Mouse (Mus musculus): ENCODE results near the gene Hist1h2ah. TPM values are rescaled to one million over a fixed set of nuclear protein-coding genes. Genes with fewer than 3 reads are reported as not detected.

The Hist1h2ah gene
- total and polyA plus RNA-seq, 3 experiments, result 2.3 to 628 (median 8.1) TPM

GRCm38 (mm10) chr13:22041651-22042567 lies 6.5 kb upstream of the Hist1h2ah start:
- peak overlapping the region; percentile 35 to 48 (median 36) for H3K4me3 ChIP-seq (replicated peaks in 1 of 3; ENCODE audit: low read depth in 2 of 3, low read length in 2 of 3, poor library complexity in 1 of 3)
- dilution Hi-C loops (cut with MboI; ENCODE audit: extremely low pct_ligation_motif_present, extremely low pct_unique_long_range_greater_than_20kb, low sequenced_read_pairs), result no loop called here
- DNase-seq (ENCODE audit: extremely low read depth), result peak; percentile 79
- H3K36me3 ChIP-seq (replicated peaks in 1 of 2; ENCODE audit: control insufficient read depth in 1 of 2, insufficient read depth in 1 of 2, low read length in 1 of 2), result no peaks in the 10 kb centered on the region
- peak overlapping the region; percentile 41 for H3K4me2 ChIP-seq (ENCODE audit: insufficient read depth, low read depth, poor library complexity, severe bottlenecking)
- no peaks in the 10 kb centered on the region for H3K79me2 ChIP-seq (replicated peaks; ENCODE audit: control insufficient read depth, extremely low read depth, insufficient read depth, poor library complexity, severe bottlenecking)
- H3K9me3 ChIP-seq (replicated peaks; ENCODE audit: low read length), result no peaks in the 10 kb centered on the region
- peaks cover 0 to 36% of the 10 kb centered on the region in 2 experiments; a peak in 2 of 4 replicates for H3K4me1 ChIP-seq (ENCODE audit: control insufficient read depth in 1 of 2, insufficient read depth in 2 of 2)
- no peaks in the 10 kb centered on the region for H3K27me3 ChIP-seq (replicated peaks)
- TF ChIP-seq CHD1 (IDR thresholded peaks at IDR 0.05; ENCODE audit: low read depth, low read length), result peak; percentile 92; the same call in 1 of the 2 replicates
- peak; percentile 78 for TF ChIP-seq POLR2A (IDR thresholded peaks at IDR 0.05; ENCODE audit: low read depth, low read length)
- TF ChIP-seq CHD2 (IDR thresholded peaks at IDR 0.05; ENCODE audit: low read length), result peak; percentile 77; the same call in 1 of the 2 replicates
- peak; percentile 39 for TF ChIP-seq MXI1 (IDR thresholded peaks at IDR 0.05; ENCODE audit: low read depth, low read length)
- TF ChIP-seq USF2 (conservative IDR thresholded peaks at IDR 0.05; ENCODE audit: low read depth, low read length), result no peak
- peak; percentile 89; the same call in 1 of the 2 replicates for TF ChIP-seq RCOR1 (conservative IDR thresholded peaks at IDR 0.05; ENCODE audit: low read depth, low read length)
- TF ChIP-seq JUND (conservative IDR thresholded peaks at IDR 0.05; ENCODE audit: low read depth, low read length), result no peak
- 0 out of 2 replicates have a peak, but pooled peaks have one; percentile 40 for TF ChIP-seq TCF12 (IDR thresholded peaks at IDR 0.05; ENCODE audit: low read depth, low read length)
- no peak for TF ChIP-seq CTCF (conservative IDR thresholded peaks at IDR 0.05 in 1 of 2, IDR thresholded peaks at IDR 0.05 in 1 of 2; ENCODE audit: low read depth in 2 of 2, low read length in 2 of 2)
- TF ChIP-seq MAFK (IDR thresholded peaks at IDR 0.05; ENCODE audit: insufficient replicate concordance, low read length), result peak; percentile 68; the same call in 1 of the 2 replicates
- 0 out of 2 replicates have a peak, but pooled peaks have one; percentile 51 for TF ChIP-seq KAT2A (IDR thresholded peaks at IDR 0.05; ENCODE audit: insufficient replicate concordance, low read length)
- TF ChIP-seq MAZ (IDR thresholded peaks at IDR 0.05; ENCODE audit: low read depth, low read length), result no peak
- TF ChIP-seq EP300 (IDR thresholded peaks at IDR 0.05; ENCODE audit: low read length), result no peak
- no peak for TF ChIP-seq ETS1 (conservative IDR thresholded peaks at IDR 0.05; ENCODE audit: low read depth, low read length)
- peak; percentile 78 for TF ChIP-seq SIN3A (IDR thresholded peaks at IDR 0.05; ENCODE audit: low read length)
- TF ChIP-seq POLR2AphosphoS2 (IDR thresholded peaks at IDR 0.05; ENCODE audit: low read depth, low read length), result peak; percentile 97
- TF ChIP-seq MAX (IDR thresholded peaks at IDR 0.05; ENCODE audit: low read length), result no peak; the same call in 1 of the 2 replicates
- TF ChIP-seq MYC (IDR thresholded peaks at IDR 0.05; ENCODE audit: low read depth, low read length), result peak; percentile 57; the same call in 1 of the 2 replicates
- no peak for TF ChIP-seq JUN (IDR thresholded peaks at IDR 0.05; ENCODE audit: insufficient read depth, low read depth, low read length)
- TF ChIP-seq USF1 (IDR thresholded peaks at IDR 0.05; ENCODE audit: low read depth, low read length), result no peak
- TF ChIP-seq E2F4 (IDR thresholded peaks at IDR 0.05; ENCODE audit: insufficient replicate concordance, low read depth, low read length), result 0 out of 2 replicates have a peak, but pooled peaks have one; percentile 59
- TF ChIP-seq NELFE (IDR thresholded peaks at IDR 0.05; ENCODE audit: low read depth, low read length), result peak; percentile 71
- TF ChIP-seq IRF4 (IDR thresholded peaks at IDR 0.05; ENCODE audit: low read depth, low read length), result no peak
- TF ChIP-seq RAD21 (IDR thresholded peaks at IDR 0.05; ENCODE audit: low read depth, low read length), result no peak
- TF ChIP-seq UBTF (IDR thresholded peaks at IDR 0.05; ENCODE audit: low read depth, low read length), result peak; percentile 82; the same call in 1 of the 2 replicates
- TF ChIP-seq GABPA (IDR thresholded peaks at IDR 0.05; ENCODE audit: insufficient replicate concordance, low read depth, low read length), result no peak
- TF ChIP-seq SMC3 (IDR thresholded peaks at IDR 0.05; ENCODE audit: low read depth, low read length), result peak; percentile 24
- peak; percentile 97 for TF ChIP-seq ZMIZ1 (IDR thresholded peaks at IDR 0.05; ENCODE audit: low read depth, low read length)
- peak; percentile 23; the same call in 1 of the 2 replicates for TF ChIP-seq HCFC1 (IDR thresholded peaks at IDR 0.05; ENCODE audit: low read depth, low read length)
- peak; percentile 49; the same call in 1 of the 2 replicates for TF ChIP-seq BHLHE40 (IDR thresholded peaks at IDR 0.05; ENCODE audit: low read depth, low read length)
- peak overlapping the region; percentile 87 for H3K27ac ChIP-seq (ENCODE audit: insufficient read depth, low read depth)
- in situ Hi-C loops (cut with MboI; ENCODE audit: low pct_ligation_motif_present, low pct_unique_long_range_greater_than_20kb, low sequenced_read_pairs), result loop anchor here (10.0 to 25.0 kb wide), 2 partner anchors 1383 to 1720 kb away; partner anchors contain the start of genes Abt1, Hist1h1a, Hist1h2ab and Hist1h3a
- peak overlapping the region; percentile 76 for H3K9ac ChIP-seq (ENCODE audit: insufficient read depth, low read depth)
